Mouse (Mus musculus) gastrocnemius, postnatal 25 days (tissue): ENCODE measurements at regions not wholly inside any gene's neighbourhood (a gene's known extent, or its start where the extent isn't known, plus 50 kb on each side); places are given as distances from the start of the nearest gene placed in this dataset.

Experiments
- DNase-seq: peaks from one replicate; pipeline ENCODE4 v3.0.0; 2022

- DNase-seq, result no peak
Measured at GRCm38 (mm10) chr6:93253746-93254145, 310.5 kb upstream of the Adamts9 start.

- DNase-seq, result no peak
Measured at GRCm38 (mm10) chr6:93248973-93249372, 305.7 kb upstream of the Adamts9 start.

GRCm38 (mm10) chr6:93246498-93247242 lies 303.4 kb upstream of the Adamts9 start:
- no peak for DNase-seq

- DNase-seq, result no peak
Measured at GRCm38 (mm10) chr6:93235550-93235949, 292.3 kb upstream of the Adamts9 start.

- peak; percentile 32 for DNase-seq
Measured at GRCm38 (mm10) chr6:93232636-93233035, 289.3 kb upstream of the Adamts9 start.

- no peak for DNase-seq
Measured at GRCm38 (mm10) chr6:93230450-93230849, 287.2 kb upstream of the Adamts9 start.

- DNase-seq, result no peak
Measured at GRCm38 (mm10) chr6:93229320-93229719, 286.0 kb upstream of the Adamts9 start.

GRCm38 (mm10) chr6:93223610-93224550 lies 280.6 kb upstream of the Adamts9 start:
- DNase-seq, result no peak

- DNase-seq, result no peak
Measured at GRCm38 (mm10) chr6:93218015-93218593, 274.8 kb upstream of the Adamts9 start.

- no peak for DNase-seq
Measured at GRCm38 (mm10) chr6:93200886-93201285, 257.6 kb upstream of the Adamts9 start.

- DNase-seq, result no peak
Measured at GRCm38 (mm10) chr6:93194741-93195140, 251.4 kb upstream of the Adamts9 start.

- no peak for DNase-seq
Measured at GRCm38 (mm10) chr6:93192980-93193379, 249.7 kb upstream of the Adamts9 start.

- no peak for DNase-seq
Measured at GRCm38 (mm10) chr6:93190986-93191385, 247.7 kb upstream of the Adamts9 start.

GRCm38 (mm10) chr6:93168526-93168925 lies 225.2 kb upstream of the Adamts9 start:
- peak; percentile 36 for DNase-seq

- DNase-seq, result peak; percentile 33
Measured at GRCm38 (mm10) chr6:93167281-93167680, 224.0 kb upstream of the Adamts9 start.

- DNase-seq, result no peak
Measured at GRCm38 (mm10) chr6:93165942-93166341, 222.7 kb upstream of the Adamts9 start.

GRCm38 (mm10) chr6:93152431-93153208 lies 209.3 kb upstream of the Adamts9 start:
- no peak for DNase-seq

- peak; percentile 25 for DNase-seq
Measured at GRCm38 (mm10) chr6:93150531-93150930, 207.2 kb upstream of the Adamts9 start.

GRCm38 (mm10) chr6:93149956-93150355 lies 206.7 kb upstream of the Adamts9 start:
- no peak for DNase-seq

- peak; percentile 19 for DNase-seq
Measured at GRCm38 (mm10) chr6:93140331-93140731, 197.0 kb upstream of the Adamts9 start.

GRCm38 (mm10) chr6:93133940-93134339 lies 190.6 kb upstream of the Adamts9 start:
- no peak for DNase-seq
